Mouse (Mus musculus) G1E (cell line): Measurements from ENCODE around the gene Mgll.

ENCODE experiments used
- CTCF ChIP-seq: IDR thresholded peaks from 2 replicates; pipeline ENCODE4 v1.5.1; 2012; ENCODE audit warnings: low read depth, low read length, inconsistent platforms, mixed read lengths
- TAL1 ChIP-seq: conservative IDR thresholded peaks from 2 replicates; pipeline ENCODE4 v1.6.1; 2012; ENCODE audit warnings: low read depth, low read length, inconsistent platforms, mixed read lengths

DNA sequence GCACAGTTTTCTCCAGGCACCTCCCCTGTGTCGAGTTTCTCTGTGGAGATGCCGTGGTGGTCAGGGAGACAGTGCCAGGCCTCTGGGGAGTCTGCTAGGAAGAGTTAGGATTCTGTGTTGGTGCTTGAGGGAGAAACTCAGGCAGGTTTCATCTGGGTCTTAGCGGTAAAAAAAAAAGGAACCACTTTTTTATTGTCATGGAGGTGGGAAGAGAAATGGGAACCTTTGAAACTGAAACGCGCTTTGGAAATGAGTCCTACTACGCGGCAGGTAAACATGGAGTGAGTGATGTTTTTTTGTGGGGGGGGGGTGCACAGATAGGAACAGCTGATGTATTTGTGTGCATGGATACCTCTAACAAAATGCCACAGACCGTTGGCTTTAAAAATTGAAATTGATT, 12.1 kb downstream of the Mgll start:
- TF ChIP-seq CTCF (no peak), TAL1 (no peak)
